Mouse (Mus musculus) subcutaneous adipose tissue, adult 2 months (tissue): ENCODE data around the gene Gpr31b. TPM values are rescaled to one million over a fixed set of nuclear protein-coding genes. Genes with fewer than 3 reads are reported as not detected.

Experiments used
- polyA plus RNA-seq: library from polyadenylated mRNA; depleted of rRNA; stranded (reverse); fragments of >200 nt; gene quantifications from 2 replicates; pipeline ENCODE4 v1.2.3, GENCODE M21; 2012; ENCODE audit warnings: low replicate concordance; rRNA removed

The Gpr31b gene
- 0.09 and 0.59 TPM in 2 replicates for polyA plus RNA-seq

DNA sequence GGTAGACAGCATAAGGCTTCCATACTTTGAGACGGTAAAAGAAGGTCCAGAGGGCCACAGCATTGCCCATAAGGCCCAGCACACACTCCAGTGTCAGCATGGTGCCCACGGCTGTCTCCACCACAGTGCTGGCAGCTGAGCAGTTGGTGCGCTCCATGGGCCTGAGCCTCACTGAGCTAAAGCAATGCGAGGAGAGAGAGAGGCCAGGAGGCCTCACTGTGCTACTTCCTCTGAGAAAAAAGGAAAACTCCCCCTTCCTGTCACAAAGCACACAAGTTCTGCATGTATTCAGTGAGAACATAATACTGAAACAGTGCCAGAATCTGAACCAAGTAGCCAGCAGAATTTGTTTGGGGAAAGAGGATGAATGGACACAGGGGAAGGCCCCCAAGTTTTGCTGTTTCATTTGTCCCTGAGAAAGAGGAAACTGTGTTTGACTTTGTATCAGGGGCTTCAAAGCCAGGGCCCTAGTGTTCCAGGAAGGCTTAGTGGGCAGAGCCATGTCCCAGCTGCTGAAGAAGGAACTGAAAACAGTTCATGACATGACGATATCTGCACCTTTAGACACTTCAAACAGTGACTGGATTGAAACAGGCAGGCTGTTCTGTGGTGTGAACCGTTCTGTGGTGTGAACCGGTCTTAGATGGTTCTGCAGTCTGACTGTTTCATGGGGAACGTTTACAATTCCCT is at the start of gene Gpr31b:
Gene Gpr31b (minus strand): TSS at position 173 of the 690 bp plus-strand sequence.

DNA sequence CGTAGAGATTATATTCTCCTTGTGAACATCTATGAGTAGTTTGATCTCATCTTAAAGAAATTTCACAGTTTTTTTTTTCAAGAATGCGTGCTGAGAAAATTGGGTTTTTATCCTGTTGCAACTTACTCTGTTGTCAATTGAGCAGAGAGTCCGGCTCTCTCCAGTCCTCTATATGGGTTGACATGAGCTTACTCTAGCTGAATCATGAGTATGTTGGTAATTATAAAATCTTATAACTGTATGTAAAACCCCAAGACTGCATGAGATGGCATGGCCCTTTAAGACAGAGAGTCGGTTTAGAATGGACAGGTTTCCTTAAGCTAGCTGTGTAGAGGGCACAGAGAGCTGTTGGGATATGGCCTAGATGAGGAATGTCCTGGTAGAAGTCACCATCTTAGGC is 8.7 kb upstream of the Gpr31b start, which contains the start of gene Tcp10b:
Gene Tcp10b (plus strand): TSS at position 301 of the 400 bp plus-strand sequence.

DNA sequence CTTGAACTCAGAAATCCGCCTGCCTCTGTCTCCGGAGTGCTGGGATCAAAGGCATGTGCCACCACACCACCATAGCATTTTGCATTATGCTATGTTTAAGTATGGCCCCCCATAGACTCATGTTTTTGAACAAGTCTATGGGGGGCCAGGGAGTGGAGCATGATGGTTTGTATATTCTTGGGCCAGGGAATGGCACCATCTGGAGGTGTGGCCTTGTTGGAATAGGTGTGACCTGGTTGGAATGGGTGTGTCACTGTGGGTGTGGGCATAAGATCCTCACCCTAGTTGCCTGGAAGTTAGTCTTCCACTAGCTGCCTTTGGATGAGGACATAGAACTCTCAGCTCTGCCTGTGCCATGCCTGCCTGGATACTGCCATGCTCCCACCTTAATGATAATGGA is 45.5 kb downstream of the Gpr31b start, which contains the start of gene Sod2:
Gene Sod2 (plus strand): TSS at position 301 of the 400 bp plus-strand sequence.

Other genes with a start within 250 kb of the Gpr31b start
- 0.13 and 1.8 TPM in 2 replicates for gene Mas1, start 184.2 kb downstream of the Gpr31b start, polyA plus RNA-seq
- gene Mrgprh, start 176.3 kb downstream of the Gpr31b start, polyA plus RNA-seq, result 0.73 and 1.2 TPM in 2 replicates
- gene Pnldc1, start 142.1 kb downstream of the Gpr31b start, polyA plus RNA-seq, result 4.1 and 19.7 TPM in 2 replicates
- gene Tcp1, start 136.6 kb downstream of the Gpr31b start, polyA plus RNA-seq, result 64.6 and 97.5 TPM in 2 replicates
- 31.6 and 34.9 TPM in 2 replicates for gene Mrpl18, start 136.0 kb downstream of the Gpr31b start, polyA plus RNA-seq
- gene Acat3, start 111.7 kb downstream of the Gpr31b start, polyA plus RNA-seq, result 0.42 and 0.85 TPM in 2 replicates
- gene Acat2, start 91.5 kb downstream of the Gpr31b start, polyA plus RNA-seq, result 45.2 and 66.0 TPM in 2 replicates
- 17.7 and 22.8 TPM in 2 replicates for gene Wtap, start 58.1 kb downstream of the Gpr31b start, polyA plus RNA-seq
- 317 and 641 TPM in 2 replicates for gene Sod2, start 45.5 kb downstream of the Gpr31b start, polyA plus RNA-seq
- 0.09 and 0.22 TPM in 2 replicates for gene Tcp10b, start 8.8 kb upstream of the Gpr31b start, polyA plus RNA-seq
- gene Unc93a, start 79.5 kb upstream of the Gpr31b start, polyA plus RNA-seq, result 0.15 and 0.19 TPM in 2 replicates
- gene Smok2a, start 168.9 kb upstream of the Gpr31b start, polyA plus RNA-seq, result not detected in 2 replicates
- not detected in 2 replicates for gene Smok2b, start 178.0 kb upstream of the Gpr31b start, polyA plus RNA-seq